Comparison of ENCODE assay signal across 26 mouse cellular contexts in the genomic region with DNA sequence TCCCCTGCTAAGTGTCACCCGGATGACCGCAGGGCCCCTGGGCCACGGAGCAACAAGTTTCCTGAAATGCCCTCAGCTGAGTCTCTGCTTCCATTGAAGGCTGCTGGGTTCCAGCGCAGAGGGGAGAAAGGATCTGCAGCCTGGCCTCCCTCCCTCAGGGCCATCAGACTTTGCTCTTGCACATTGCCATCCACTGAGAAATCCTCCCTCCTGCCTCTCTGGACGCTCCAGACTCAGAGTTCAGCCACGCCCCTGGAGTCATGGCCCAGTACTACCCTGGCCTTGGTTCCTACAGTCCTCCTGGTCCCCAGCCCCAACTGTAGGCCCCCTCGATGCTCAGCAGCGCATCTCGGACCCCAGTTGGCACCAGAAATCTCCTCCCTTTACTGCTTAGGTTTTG. TPM values are rescaled to one million over a fixed set of nuclear protein-coding genes. Genes with fewer than 3 reads are reported as not detected.
"Had no signal": no experiment of that assay in that cellular context is flagged by ENCODE, and none has a peak within 500 bp of the region (broad histone marks: within the 10 kb centered on the region; RNA-seq: fewer than 3 reads in every experiment).

No protein-coding gene starts in this region.

- DNase-seq: layer of hippocampus, adult 9-11 months; liver; lung, adult 18-20 months; lung, postnatal 10 days; lung, postnatal 36 days; midbrain, embryonic 14.5 days; right cerebral cortex, adult 18-20 months; right cerebral cortex, postnatal 14 days; right cerebral cortex, postnatal 4 days; thymus, adult 2 months; thymus, postnatal 14 days had no signal

- H3K36me3 ChIP-seq: limb, embryonic 10.5 days; limb, embryonic 13.5 days; liver, embryonic 12.5 days; liver, embryonic 15.5 days; lung, embryonic 15.5 days; midbrain, embryonic 10.5 days; neural tube, embryonic 12.5 days; neural tube, embryonic 15.5 days had no signal

- H3K9ac ChIP-seq: limb, embryonic 13.5 days; liver, embryonic 12.5 days; liver, embryonic 15.5 days; lung, embryonic 15.5 days; neural tube, embryonic 12.5 days; neural tube, embryonic 15.5 days had no signal

- H3K4me1 ChIP-seq: limb, embryonic 13.5 days; liver, embryonic 12.5 days; liver, embryonic 15.5 days; lung, embryonic 15.5 days; megakaryocyte, embryonic 14.5 days; neural tube, embryonic 12.5 days; neural tube, embryonic 15.5 days had no signal

- ATAC-seq: hindbrain, embryonic 16.5 days; intestine, embryonic 16.5 days; liver, embryonic 12.5 days had no signal

- H3K27ac ChIP-seq: layer of hippocampus, adult 2 months; limb, embryonic 10.5 days; limb, embryonic 13.5 days; liver, embryonic 12.5 days; liver, embryonic 15.5 days; lung, embryonic 15.5 days; midbrain, embryonic 10.5 days; neural tube, embryonic 12.5 days; neural tube, embryonic 15.5 days; stomach, postnatal 0 days had no signal

- H3K9me3 ChIP-seq: limb, embryonic 10.5 days; limb, embryonic 13.5 days; liver, embryonic 15.5 days; lung, embryonic 15.5 days; neural tube, embryonic 15.5 days had no signal

- H3K4me2 ChIP-seq: limb, embryonic 13.5 days; liver, embryonic 12.5 days; liver, embryonic 15.5 days; lung, embryonic 15.5 days; neural tube, embryonic 12.5 days; neural tube, embryonic 15.5 days had no signal

- H3K4me3 ChIP-seq: layer of hippocampus, adult 2 months; limb, embryonic 10.5 days; limb, embryonic 13.5 days; liver, embryonic 12.5 days; liver, embryonic 15.5 days; lung, embryonic 15.5 days; megakaryocyte, embryonic 14.5 days; midbrain, embryonic 10.5 days; neural tube, embryonic 12.5 days; neural tube, embryonic 15.5 days had no signal

- H3K27me3 ChIP-seq: liver, embryonic 12.5 days; liver, embryonic 15.5 days; lung, embryonic 15.5 days; neural tube, embryonic 12.5 days; neural tube, embryonic 15.5 days had no signal

RNA-seq across cellular contexts. Expression of gene Hmx1, which starts 52.5 kb away (rescaled TPM):
- polyA plus RNA-seq: intestine, embryonic 16.5 days; large intestine, adult 2 months; liver, embryonic 15.5 days; midbrain, embryonic 14.5 days; stomach, embryonic 14.5 days; stomach, postnatal 0 days had no signal
